Mouse (Mus musculus) colon, adult 2 months (tissue): ENCODE measurements around the gene Hibadh. TPM values are rescaled to one million over a fixed set of nuclear protein-coding genes. Genes with fewer than 3 reads are reported as not detected.

Experiments used
- polyA plus RNA-seq: library from polyadenylated mRNA; depleted of rRNA; stranded (reverse); fragments of >200 nt; gene quantifications from 2 replicates; pipeline ENCODE4 v1.2.3, GENCODE M21; 2012; rRNA removed

Gene Hibadh
- 25.6 and 29.0 TPM in 2 replicates for polyA plus RNA-seq

GRCm38 (mm10) chr6:52640224-52640712, at the start of gene Hibadh:
Gene Hibadh (minus strand): TSS chr6:52640389.

Other genes starting within 250 kb of the Hibadh start
- gene Tax1bp1, start 73.3 kb upstream of the Hibadh start, polyA plus RNA-seq: 30.9 and 31.5 TPM in 2 replicates